Mouse (Mus musculus): ENCODE data around the gene Kir3dl2. TPM values are rescaled to one million over a fixed set of nuclear protein-coding genes. Genes with fewer than 3 reads are reported as not detected.

The Kir3dl2 gene
- polyA plus RNA-seq (2017; shearing (Covaris generic)): not detected

GRCm38 (mm10) chrX:136543956-136544355 is at the start of gene Kir3dl2:
Kir3dl2 (minus strand) TSS chrX:136544056.

GRCm38 (mm10) chrX:136590199-136590896 is 46.5 kb upstream of the Kir3dl2 start, which contains the start of gene Tceal3:
Tceal3 (plus strand) TSS chrX:136590842.

GRCm38 (mm10) chrX:136517699-136518098 is 26.2 kb downstream of the Kir3dl2 start, which contains the start of gene Kir3dl1:
Kir3dl1 (plus strand) TSS chrX:136517999.

Other genes with a start within 250 kb of the Kir3dl2 start
- gene Kir3dl1, start 26.1 kb downstream of the Kir3dl2 start, polyA plus RNA-seq (2017; shearing (Covaris generic)): not detected
- 1.4 TPM for gene Tceal3, start 46.8 kb upstream of the Kir3dl2 start, polyA plus RNA-seq (2017; shearing (Covaris generic))
- 0.08 TPM for gene Tceal1, start 163.9 kb upstream of the Kir3dl2 start, polyA plus RNA-seq (2017; shearing (Covaris generic))
- gene Morf4l2, start 199.6 kb upstream of the Kir3dl2 start, polyA plus RNA-seq (2017; shearing (Covaris generic)): 88.5 TPM
- 0.10 TPM for gene Glra4, start 236.1 kb upstream of the Kir3dl2 start, polyA plus RNA-seq (2017; shearing (Covaris generic))